ENCODE assay signal across 29 mouse cellular contexts in the genomic region with DNA sequence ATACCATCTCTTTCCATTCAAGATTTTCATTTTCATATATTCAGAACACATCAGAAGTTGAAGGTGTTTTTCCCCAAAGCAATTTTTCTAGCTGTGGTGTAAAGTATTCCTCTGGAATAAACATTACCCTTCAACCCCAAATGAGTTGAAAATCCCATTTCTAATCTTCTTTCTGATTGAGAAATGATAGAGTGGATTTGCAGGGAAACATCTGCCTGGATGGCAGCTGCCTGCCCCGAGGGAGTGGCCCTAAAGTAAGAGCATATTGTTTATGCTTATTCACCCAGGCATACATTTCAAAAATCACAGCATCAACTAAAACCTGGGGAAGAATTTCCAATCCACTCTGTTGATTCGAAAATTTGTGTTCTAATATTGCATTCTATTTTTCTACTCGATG. TPM values are rescaled to one million over a fixed set of nuclear protein-coding genes. Genes with fewer than 3 reads are reported as not detected.
DNase-seq lines count a peak whose midpoint lies in the region; ATAC-seq lines count a peak whose summit lies in the region.
"Had no signal": no experiment of that assay in that cellular context is flagged by ENCODE, and none has a peak within 500 bp of the region (broad histone marks: within the 10 kb centered on the region; RNA-seq: fewer than 3 reads in every experiment).

No protein-coding gene starts in this region.

- no peaks in the 10 kb centered on the region for H3K27me3 ChIP-seq in lung, embryonic 16.5 days (ENCODE audit: control insufficient read depth, insufficient read depth, low read depth, low read length)
- H3K27me3 ChIP-seq: CH12.LX; embryonic facial prominence, embryonic 12.5 days; forebrain, embryonic 12.5 days; Patski had no signal

- peak; percentile 49 for ATAC-seq in lung, embryonic 16.5 days (ENCODE audit: low read depth)
- ATAC-seq: activated CD4-positive, CD25-positive, alpha-beta regulatory T cell, adult 4 months; CD4-positive, CD25-positive, alpha-beta regulatory T cell, adult 4 months; forebrain, embryonic 14.5 days; forebrain, embryonic 16.5 days; Patski had no signal

- H3K9me3 ChIP-seq in lung, embryonic 16.5 days (ENCODE audit: control insufficient read depth, low read length): 0 out of 2 replicates have a peak, but pooled peaks cover 5% of the 10 kb centered on the region
- H3K9me3 ChIP-seq: embryonic facial prominence, embryonic 10.5 days; embryonic facial prominence, embryonic 12.5 days; forebrain, embryonic 10.5 days; forebrain, embryonic 12.5 days had no signal

- 55% methylated on average over 3 of the region's 3 CpGs for WGBS in lung, embryonic 16.5 days

- DNase-seq in heart, adult 11 months: peak; percentile 48
- DNase-seq in heart, postnatal 4 days: no peak
- DNase-seq in lung, postnatal 14 days: no peak
- DNase-seq in lung, postnatal 10 days: peak; percentile 21
- DNase-seq in lung, postnatal 25 days (ENCODE audit: low spot score): no peak
- DNase-seq: adrenal gland, adult 8-10 months; adrenal gland, postnatal 14 days; adrenal gland, postnatal 36 days; B cell, adult 2 months; cerebellum, adult 11-12 months; cerebellum, adult 2 months; cerebellum, adult 9-10 months; cerebellum, postnatal 10 days; cerebellum, postnatal 25 days had no signal

- H3K27ac ChIP-seq in lung, embryonic 16.5 days (ENCODE audit: low read length): no peak overlapping the region
- H3K27ac ChIP-seq: embryonic facial prominence, embryonic 10.5 days; embryonic facial prominence, embryonic 12.5 days; forebrain, embryonic 10.5 days; forebrain, embryonic 12.5 days had no signal

- peaks cover 17% of the 10 kb centered on the region for H3K4me1 ChIP-seq in lung, embryonic 16.5 days (replicated peaks; ENCODE audit: control insufficient read depth, insufficient read depth, low read length)

- H3K4me2 ChIP-seq in lung, embryonic 16.5 days (ENCODE audit: low read depth, low read length): no peak overlapping the region
- H3K4me2 ChIP-seq: embryonic facial prominence, embryonic 12.5 days; forebrain, embryonic 12.5 days had no signal

- H3K36me3 ChIP-seq in lung, embryonic 16.5 days (ENCODE audit: control insufficient read depth, insufficient read depth, low read length): no peaks in the 10 kb centered on the region
- H3K36me3 ChIP-seq: embryonic facial prominence, embryonic 10.5 days; embryonic facial prominence, embryonic 12.5 days; forebrain, embryonic 10.5 days; forebrain, embryonic 12.5 days; G1E had no signal

- no peak overlapping the region for H3K9ac ChIP-seq in lung, embryonic 16.5 days (ENCODE audit: low read length)
- H3K9ac ChIP-seq: embryonic facial prominence, embryonic 12.5 days; forebrain, embryonic 12.5 days had no signal

- H3K4me3 ChIP-seq in lung, embryonic 16.5 days (ENCODE audit: low read length): no peak overlapping the region
- H3K4me3 ChIP-seq: embryonic facial prominence, embryonic 10.5 days; embryonic facial prominence, embryonic 12.5 days; forebrain, embryonic 10.5 days; forebrain, embryonic 12.5 days had no signal

RNA-seq across cellular contexts. Expression of a gene that starts 8.6 kb away (rescaled TPM):
- 1 to 10 TPM; 5.4 to 6.2 TPM for total RNA-seq in heart, postnatal 4 days (2021)
- 9.4 and 11.1 TPM in 2 replicates for polyA plus RNA-seq in lung, embryonic 16.5 days (2015; fragmentation: Nextera tagmentation; extraction: Ambion mirVana)
- total RNA-seq: CH12.LX had no signal
- polyA plus RNA-seq: G1E had no signal

RNA-seq across cellular contexts. Expression of a gene that starts 52.3 kb away (rescaled TPM):
- total RNA-seq in heart, postnatal 4 days (2021): not detected
- 0.10 TPM in 1 of 2 replicates, not detected in the other for polyA plus RNA-seq in lung, embryonic 16.5 days (2015; fragmentation: Nextera tagmentation; extraction: Ambion mirVana)
- total RNA-seq: adrenal gland, adult 18-20 months; adrenal gland, adult 8-10 months; adrenal gland, postnatal 14 days; adrenal gland, postnatal 36 days; CH12.LX; G1E had no signal
- polyA plus RNA-seq: activated CD4-positive, CD25-positive, alpha-beta regulatory T cell, adult 4 months; CD4-positive, CD25-positive, alpha-beta regulatory T cell, adult 4 months; cortical plate, adult 2 months; embryonic facial prominence, embryonic 12.5 days; embryonic facial prominence, embryonic 14.5 days; forebrain, embryonic 10.5 days; forebrain, embryonic 12.5 days; forebrain, embryonic 14.5 days; forebrain, embryonic 16.5 days; G1E had no signal

Comparison
In these comparisons a context has a peak if more than half of its experiments do, and no peak if none do; other contexts are left out.
1. DNase-seq: peak in heart, adult 11 months (single experiment) and lung, postnatal 10 days (single experiment); none in heart, postnatal 4 days (single experiment), lung, postnatal 14 days (single experiment) and lung, postnatal 25 days (single experiment).